Mouse (Mus musculus): Measurements from ENCODE around the gene Plcd3. TPM values are rescaled to one million over a fixed set of nuclear protein-coding genes. Genes with fewer than 3 reads are reported as not detected.

Gene Plcd3
- polyA plus RNA-seq, 1 experiment from 2014 or later, result 0.31 TPM

DNA sequence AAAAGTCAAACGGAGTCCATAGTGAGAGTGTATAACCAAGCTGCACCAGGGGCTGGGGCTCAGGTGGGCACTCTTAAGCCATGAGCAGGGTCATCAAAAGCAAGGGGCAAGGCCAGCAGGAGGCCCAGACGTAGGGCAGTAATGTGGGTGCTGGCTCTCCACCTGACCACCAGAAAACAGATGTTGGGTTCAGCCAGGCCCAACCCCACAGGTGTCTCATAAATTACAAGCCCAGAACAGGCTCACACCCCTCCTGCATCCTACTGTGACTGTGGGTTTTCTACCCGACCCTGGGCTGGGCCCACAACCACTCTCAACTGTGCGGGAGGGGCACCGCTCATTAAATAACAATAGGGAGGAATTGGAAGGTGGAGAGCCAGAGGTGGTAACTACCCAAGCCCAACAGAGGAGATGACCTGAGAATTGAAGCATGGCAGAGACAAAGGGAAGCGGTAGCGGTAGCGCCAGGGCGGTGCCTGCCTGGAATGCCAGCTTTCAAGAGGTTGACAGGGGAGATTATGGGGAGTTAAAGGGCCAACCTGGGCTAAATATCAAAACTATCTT, 6.3 kb downstream of the Plcd3 start:
- Histone ChIP-seq H3K27ac (replicated peaks) (no peak overlapping the region), H3K36me3 (replicated peaks) (no peaks in the 10 kb centered on the region), H3K9ac (no peak overlapping the region), H3K27me3 (peaks cover 36% of the 10 kb centered on the region), H3K9me3 (replicated peaks) (no peaks in the 10 kb centered on the region), H3K4me1 (replicated peaks) (no peaks in the 10 kb centered on the region), H3K4me3 (replicated peaks) (no peak overlapping the region), H3K4me2 (no peak overlapping the region)
- ATAC-seq (ENCODE audit: insufficient read depth), result no peak
- WGBS (ENCODE audit: insufficient replicate concordance), result 68% methylated on average over 9 of the region's 9 CpGs

DNA sequence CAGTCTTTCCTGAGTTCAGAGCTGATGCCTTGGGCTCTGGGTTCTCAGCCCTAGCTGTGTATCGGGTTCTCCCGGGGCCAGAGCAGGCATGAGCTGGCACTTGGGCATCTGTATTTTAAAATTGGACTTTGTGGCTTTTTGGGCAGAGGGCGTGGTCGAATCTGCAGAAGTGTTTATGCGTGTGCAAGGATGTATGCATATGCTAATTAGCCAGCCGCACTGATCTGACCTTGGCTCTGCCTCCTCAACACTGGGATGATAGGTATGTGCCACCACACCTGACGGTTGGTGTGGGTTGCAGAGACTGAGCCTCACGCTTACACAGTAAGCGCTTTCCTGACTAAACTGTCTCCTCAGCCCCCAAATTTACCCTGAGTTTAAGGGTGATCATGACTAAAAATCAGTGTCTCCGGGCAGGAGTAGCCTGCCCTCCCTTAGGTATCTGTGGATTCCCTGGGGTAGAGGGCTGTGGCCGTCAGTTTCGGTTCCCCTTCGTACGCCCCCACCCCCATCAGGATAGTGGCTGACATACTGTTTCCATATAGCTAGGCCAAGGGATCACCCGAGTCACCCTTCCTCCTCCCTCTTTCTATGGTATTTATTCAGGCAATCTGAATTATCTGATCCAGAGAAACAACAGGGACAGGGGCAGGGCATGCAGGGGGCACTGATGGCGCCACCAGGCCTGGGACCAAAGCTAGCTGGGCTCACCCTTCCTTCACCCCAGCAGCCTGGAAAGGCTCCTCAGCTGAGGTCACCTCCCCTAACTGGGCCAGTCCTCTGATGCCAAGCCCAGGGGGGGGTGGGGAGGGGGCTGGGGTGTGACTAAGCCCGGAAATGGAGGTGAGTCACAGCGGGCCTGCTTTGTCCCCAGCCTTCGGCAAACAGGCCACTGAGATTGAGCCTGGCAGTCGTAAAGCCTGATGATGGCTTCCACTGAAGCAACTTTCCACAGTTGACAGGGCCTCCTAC, 7.3 kb downstream of the Plcd3 start:
- Histone ChIP-seq H3K27ac (replicated peaks) (no peak overlapping the region), H3K4me3 (replicated peaks) (no peak overlapping the region), H3K4me2 (no peak overlapping the region), H3K36me3 (replicated peaks) (no peaks in the 10 kb centered on the region), H3K4me1 (replicated peaks) (no peaks in the 10 kb centered on the region), H3K27me3 (peaks cover 26% of the 10 kb centered on the region), H3K9ac (no peak overlapping the region), H3K9me3 (replicated peaks) (no peaks in the 10 kb centered on the region)
- 55% methylated on average over 20 of the region's 20 CpGs for WGBS (ENCODE audit: insufficient replicate concordance)
- no peak for ATAC-seq (ENCODE audit: insufficient read depth)

DNA sequence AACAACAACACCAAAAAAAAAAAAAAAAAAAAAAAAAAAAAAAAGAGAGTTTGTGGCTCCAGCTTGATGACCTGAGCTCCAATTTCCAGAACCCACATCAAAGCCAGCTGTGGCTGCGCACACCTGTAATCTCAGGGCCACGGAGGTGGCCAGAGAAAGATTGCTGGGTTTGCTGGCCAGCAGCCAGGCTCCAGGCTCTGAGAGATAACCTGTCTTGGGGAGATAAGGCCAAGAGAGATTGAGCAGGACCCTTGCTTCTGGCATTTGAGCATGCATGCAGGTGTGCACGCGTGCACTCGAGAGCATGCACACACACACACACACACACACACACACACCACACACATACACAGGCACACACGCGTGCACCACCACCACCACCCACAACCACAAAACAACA, 8.2 kb downstream of the Plcd3 start:
- Histone ChIP-seq H3K9ac (no peak overlapping the region), H3K4me2 (no peak overlapping the region), H3K27me3 (peaks cover 17% of the 10 kb centered on the region), H3K4me3 (replicated peaks) (no peak overlapping the region), H3K9me3 (replicated peaks) (no peaks in the 10 kb centered on the region), H3K4me1 (replicated peaks) (no peaks in the 10 kb centered on the region), H3K27ac (replicated peaks) (no peak overlapping the region), H3K36me3 (replicated peaks) (no peaks in the 10 kb centered on the region)
- ATAC-seq (ENCODE audit: insufficient read depth), result no peak
- WGBS (ENCODE audit: insufficient replicate concordance), result 63% methylated on average over 7 of the region's 7 CpGs

DNA sequence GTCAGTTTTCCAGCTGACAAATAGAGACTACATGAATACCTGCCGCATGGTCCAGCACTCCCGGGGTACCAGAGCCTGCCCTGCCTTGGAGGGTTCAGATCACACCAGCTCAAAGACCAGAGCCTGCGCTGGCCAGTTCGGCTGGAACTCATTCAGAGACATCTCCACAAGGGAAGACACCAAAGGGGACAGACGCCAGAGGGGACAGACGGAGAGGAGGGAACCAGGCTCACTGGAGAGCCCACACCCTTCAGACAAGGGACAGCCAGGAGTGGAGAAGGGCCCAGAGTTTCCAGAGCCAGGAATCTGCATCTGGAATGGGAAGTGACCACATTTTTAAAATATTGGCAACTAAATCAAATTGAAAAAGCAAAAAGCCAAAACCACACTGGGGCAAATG, 19.8 kb downstream of the Plcd3 start:
- Histone ChIP-seq H3K9ac (no peak overlapping the region), H3K4me2 (no peak overlapping the region), H3K9me3 (replicated peaks) (no peaks in the 10 kb centered on the region), H3K27me3 (peaks cover 50% of the 10 kb centered on the region), H3K27ac (replicated peaks) (no peak overlapping the region), H3K4me3 (replicated peaks) (no peak overlapping the region), H3K4me1 (replicated peaks) (peaks cover 9% of the 10 kb centered on the region), H3K36me3 (replicated peaks) (no peaks in the 10 kb centered on the region)
- ATAC-seq (ENCODE audit: insufficient read depth), result no peak
- 68% methylated on average over 6 of the region's 6 CpGs for WGBS (ENCODE audit: insufficient replicate concordance)

DNA sequence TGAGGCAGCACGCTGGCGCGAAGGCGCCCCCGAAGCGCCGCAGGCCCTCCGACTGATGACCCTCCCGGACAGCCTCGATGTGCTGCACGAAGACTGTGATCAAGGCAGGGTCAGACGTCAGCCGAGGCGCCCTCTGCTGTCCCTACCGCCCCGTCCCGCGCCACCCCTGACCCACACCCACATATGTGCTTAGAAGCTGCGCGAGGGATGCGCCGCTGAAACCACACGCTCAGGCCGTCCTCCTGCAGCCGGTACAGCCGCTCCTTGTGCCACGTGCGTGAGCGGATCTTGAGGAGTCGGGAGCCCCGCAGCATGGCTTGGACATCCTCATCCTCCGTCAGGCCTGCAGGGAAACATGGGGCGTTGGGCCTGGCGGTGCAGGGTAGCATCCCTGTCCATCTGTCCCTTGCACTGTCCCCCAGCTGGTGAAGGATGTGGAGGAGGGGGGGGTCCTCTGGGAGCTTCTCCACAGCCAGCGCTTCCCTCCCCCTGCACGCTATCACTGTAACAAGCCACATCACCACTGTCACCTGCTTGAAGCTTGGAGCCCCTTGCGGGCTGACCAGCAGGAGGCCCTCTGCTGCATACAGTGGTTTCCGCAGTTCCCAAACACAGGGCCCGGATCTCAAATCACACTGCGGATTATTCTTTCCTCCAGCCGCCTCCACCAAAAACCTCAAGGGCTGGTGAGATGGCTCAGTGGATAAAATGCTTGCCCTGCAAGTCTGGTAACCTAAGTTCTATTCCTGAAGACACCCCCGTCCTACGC, 21.0 kb downstream of the Plcd3 start:
- Histone ChIP-seq H3K4me1 (replicated peaks) (peaks cover 11% of the 10 kb centered on the region), H3K9ac (no peak overlapping the region), H3K9me3 (replicated peaks) (no peaks in the 10 kb centered on the region), H3K27ac (replicated peaks) (no peak overlapping the region), H3K36me3 (replicated peaks) (no peaks in the 10 kb centered on the region), H3K4me2 (peak overlapping the region; percentile 51), H3K27me3 (peaks cover 50% of the 10 kb centered on the region), H3K4me3 (replicated peaks) (peak overlapping the region; percentile 22)
- ATAC-seq (ENCODE audit: insufficient read depth), result no peak; the same call in 1 of the 2 replicates
- WGBS (ENCODE audit: insufficient replicate concordance), result 2% methylated on average over 43 of the region's 43 CpGs

DNA sequence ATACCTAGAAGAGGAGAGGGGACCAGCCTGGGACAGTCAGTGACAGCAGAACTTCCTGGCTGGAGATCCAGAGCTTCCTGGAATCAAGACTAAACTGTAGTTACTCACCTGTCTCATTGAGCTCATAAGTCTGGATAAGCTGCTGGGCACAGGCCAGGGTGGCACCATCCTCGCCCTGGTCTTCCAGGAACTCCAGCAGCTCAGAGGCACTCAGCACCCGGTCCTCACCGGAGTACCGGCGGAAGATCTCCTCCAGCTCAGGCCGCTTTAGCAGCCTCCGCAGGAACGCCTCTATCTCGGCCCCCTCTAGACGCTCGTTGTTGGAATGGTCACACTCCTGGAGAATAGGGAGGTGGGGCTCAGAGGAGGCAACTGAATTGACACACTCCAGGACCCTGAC, 23.3 kb downstream of the Plcd3 start:
- Histone ChIP-seq H3K27ac (replicated peaks) (no peak overlapping the region), H3K9me3 (replicated peaks) (no peaks in the 10 kb centered on the region), H3K9ac (no peak overlapping the region), H3K4me1 (replicated peaks) (peaks cover 14% of the 10 kb centered on the region), H3K36me3 (replicated peaks) (no peaks in the 10 kb centered on the region), H3K4me2 (no peak overlapping the region), H3K27me3 (peaks cover 50% of the 10 kb centered on the region), H3K4me3 (replicated peaks) (no peak overlapping the region)
- WGBS (ENCODE audit: insufficient replicate concordance), result 73% methylated on average over 11 of the region's 11 CpGs
- ATAC-seq (ENCODE audit: insufficient read depth), result no peak

DNA sequence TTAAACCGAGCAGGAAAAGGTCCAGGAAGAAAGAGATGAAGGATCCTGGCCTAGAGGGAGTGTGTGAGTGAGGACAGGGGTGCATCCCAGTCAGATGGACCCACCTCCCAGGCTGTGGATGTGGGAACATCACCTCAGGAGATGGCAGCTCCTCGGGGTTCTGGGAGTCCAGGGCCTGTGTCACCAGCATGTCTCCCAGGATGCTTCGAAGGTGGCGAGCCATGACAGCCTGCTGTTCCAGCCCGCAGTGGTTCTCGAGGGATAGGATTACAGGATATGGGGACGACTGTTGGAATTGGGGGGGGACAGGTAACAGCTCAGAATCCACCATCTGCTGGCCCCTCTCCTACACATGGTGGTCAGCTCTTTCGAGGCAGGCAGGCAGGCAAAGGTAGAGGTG, 24.9 kb downstream of the Plcd3 start:
- no peak overlapping the region for H3K4me3 ChIP-seq (replicated peaks)
- ATAC-seq (ENCODE audit: insufficient read depth), result no peak
- 66% methylated on average over 8 of the region's 8 CpGs for WGBS (ENCODE audit: insufficient replicate concordance)

DNA sequence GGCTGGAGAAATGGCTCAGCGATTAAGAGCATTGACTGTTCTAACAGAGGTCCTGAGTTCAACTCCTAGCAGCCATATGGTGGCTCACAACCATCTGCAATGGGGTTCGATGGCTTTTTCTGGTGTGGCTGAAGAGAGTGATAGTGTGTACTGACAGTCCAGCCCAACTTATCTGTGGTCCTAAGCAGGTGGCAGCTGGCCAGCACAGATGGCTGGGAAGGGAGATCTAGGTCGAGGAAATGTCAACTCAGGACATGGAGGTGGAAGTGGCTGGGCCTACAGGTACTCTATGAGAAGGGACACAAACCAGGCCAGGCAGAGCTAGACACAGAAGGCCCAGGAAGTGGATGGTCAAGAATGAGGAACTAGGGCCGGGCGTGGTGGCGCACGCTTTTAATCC, 25.4 kb downstream of the Plcd3 start:
- Histone ChIP-seq H3K4me2 (no peak overlapping the region), H3K9ac (no peak overlapping the region), H3K4me3 (replicated peaks) (no peak overlapping the region), H3K9me3 (replicated peaks) (no peaks in the 10 kb centered on the region), H3K27me3 (peaks cover 31% of the 10 kb centered on the region), H3K4me1 (replicated peaks) (peaks cover 14% of the 10 kb centered on the region), H3K27ac (replicated peaks) (no peak overlapping the region), H3K36me3 (replicated peaks) (no peaks in the 10 kb centered on the region)
- WGBS (ENCODE audit: insufficient replicate concordance), result 52% methylated on average over 7 of the region's 7 CpGs
- no peak for ATAC-seq (ENCODE audit: insufficient read depth)

More for the DNA sequence above, 24.9 kb downstream of the Plcd3 start:
- H3K27ac ChIP-seq (replicated peaks), result no peak overlapping the region
- H3K4me1 ChIP-seq (replicated peaks), result peaks cover 14% of the 10 kb centered on the region
- no peak overlapping the region for H3K4me2 ChIP-seq
- no peaks in the 10 kb centered on the region for H3K9me3 ChIP-seq (replicated peaks)
- peaks cover 37% of the 10 kb centered on the region for H3K27me3 ChIP-seq
- no peaks in the 10 kb centered on the region for H3K36me3 ChIP-seq (replicated peaks)
- no peak overlapping the region for H3K9ac ChIP-seq

DNA sequence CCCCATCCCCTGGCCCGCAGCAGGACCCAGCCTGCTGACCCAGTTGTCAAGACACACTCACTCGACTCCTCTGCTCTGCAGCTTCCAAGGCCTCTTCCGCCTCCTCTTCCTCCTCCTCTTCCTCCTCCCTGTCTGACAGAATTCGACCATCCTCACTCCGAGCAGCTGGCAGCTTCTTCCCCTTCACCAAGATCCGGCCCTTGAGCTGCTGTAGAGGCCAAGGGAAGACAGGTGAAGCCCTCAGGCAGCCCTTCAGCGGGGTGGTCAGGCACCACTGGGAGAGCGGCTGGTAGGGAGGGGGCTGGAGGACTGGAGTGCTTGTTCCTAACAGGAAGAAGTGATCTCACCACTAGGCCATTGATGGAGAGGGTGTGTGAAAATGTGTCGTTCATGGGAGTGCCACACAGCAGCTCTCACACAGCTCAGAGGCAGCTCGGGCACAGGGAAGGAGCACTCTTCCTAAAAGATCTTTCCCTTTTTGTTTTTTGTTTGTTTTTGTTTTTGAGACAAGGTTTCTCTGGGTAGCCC, 26.6 kb downstream of the Plcd3 start:
- H3K27me3 ChIP-seq, result peaks cover 19% of the 10 kb centered on the region
- H3K4me1 ChIP-seq (replicated peaks), result 0 out of 2 replicates have a peak, but pooled peaks cover 5% of the 10 kb centered on the region
- H3K4me3 ChIP-seq (replicated peaks), result no peak overlapping the region
- no peaks in the 10 kb centered on the region for H3K9me3 ChIP-seq (replicated peaks)
- no peak overlapping the region for H3K9ac ChIP-seq
- 32% methylated on average over 10 of the region's 10 CpGs for WGBS (ENCODE audit: insufficient replicate concordance)
- H3K4me2 ChIP-seq, result no peak overlapping the region
- ATAC-seq (ENCODE audit: insufficient read depth), result no peak
- H3K27ac ChIP-seq (replicated peaks), result no peak overlapping the region
- H3K36me3 ChIP-seq (replicated peaks), result peaks cover 6% of the 10 kb centered on the region; the same call in 1 of the 2 replicates

DNA sequence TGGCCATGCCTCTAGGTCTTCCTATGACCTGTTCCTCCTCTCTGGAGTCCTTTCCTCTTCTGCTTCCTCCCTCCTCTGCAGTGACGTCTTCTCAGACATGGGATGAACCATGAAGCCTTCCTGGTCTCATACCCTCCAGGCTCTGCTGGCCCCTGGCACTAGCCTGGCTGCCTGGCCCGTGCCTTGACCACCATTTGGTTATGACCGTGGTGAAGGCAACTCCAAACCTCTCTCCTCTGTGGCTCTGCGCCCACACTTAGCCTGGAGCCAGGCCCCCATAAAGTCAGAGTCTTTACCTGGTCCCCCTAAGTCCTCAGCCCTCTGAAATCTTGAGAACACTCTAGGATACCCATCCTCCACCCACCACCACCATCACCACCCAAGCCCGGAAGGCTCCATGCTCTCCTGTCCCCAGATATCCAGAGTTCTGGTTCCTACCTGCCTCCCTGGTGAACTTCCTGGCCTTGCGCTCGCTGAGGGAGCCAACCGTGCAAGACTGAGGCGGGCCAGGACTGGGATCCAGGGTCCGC, 27.3 kb downstream of the Plcd3 start:
- 60% methylated on average over 10 of the region's 10 CpGs for WGBS (ENCODE audit: insufficient replicate concordance)
- H3K36me3 ChIP-seq (replicated peaks), result peaks cover 12% of the 10 kb centered on the region
- no peaks in the 10 kb centered on the region for H3K9me3 ChIP-seq (replicated peaks)
- no peak overlapping the region for H3K4me3 ChIP-seq (replicated peaks)
- ATAC-seq (ENCODE audit: insufficient read depth), result no peak
- no peak overlapping the region for H3K9ac ChIP-seq
- no peak overlapping the region for H3K27ac ChIP-seq (replicated peaks)
- H3K4me2 ChIP-seq, result no peak overlapping the region
- H3K27me3 ChIP-seq, result peaks cover 13% of the 10 kb centered on the region
- H3K4me1 ChIP-seq (replicated peaks), result 0 out of 2 replicates have a peak, but pooled peaks cover 5% of the 10 kb centered on the region
